Mouse (Mus musculus) gastrocnemius, adult 2 months (tissue): ENCODE results near the gene Pitpnm2. TPM values are rescaled to one million over a fixed set of nuclear protein-coding genes. Genes with fewer than 3 reads are reported as not detected.
A peak's percentile ranks its signal among the peaks of the same experiment; 100 is the strongest.
"Not testable (repeated sequence)": the region's sequence is repeated elsewhere in the genome, so short reads cannot be mapped to it uniquely, and the experiment has no call there.

Source experiments
- DNase-seq: peaks from one replicate; pipeline ENCODE4 v3.0.0; 2022
- H3K27ac ChIP-seq: fragments of 200-600 bp; 2 replicates; pipeline ENCODE4 v1.8.1; 2022; ENCODE audit warnings: mild to moderate bottlenecking
- H3K4me3 ChIP-seq: fragments of 200-600 bp; 2 replicates; pipeline ENCODE4 v1.8.1; 2022; ENCODE audit warnings: mild to moderate bottlenecking, moderate library complexity
- CTCF ChIP-seq: fragments of 200-600 bp; IDR thresholded peaks from 2 replicates; pipeline ENCODE4 v1.8.1; 2022; ENCODE audit warnings: antibody characterized with exemption, mild to moderate bottlenecking, moderate library complexity
- intact Hi-C: fragments of 180-260 bp; cut with DNase I; formaldehyde crosslinking; loops from one replicate; pipeline ENCODE4 v1.15.1; 2025
- long read RNA-seq, 2 experiments: library from polyadenylated mRNA; stranded (forward); transcript quantifications; one replicate each; pipeline ENCODE4 v2.0.0; 2021
- total RNA-seq, 2 experiments: library from RNA; stranded (reverse); gene quantifications; 2 replicates each; pipeline ENCODE4 v1.2.3; 2021

Pitpnm2 gene
- 10 to 100 TPM; 18.1 to 28.4 TPM for total RNA-seq
- long read RNA-seq, experiment 1, full-length matches to known transcripts: 2 of 13 reads
- long read RNA-seq, experiment 1, partial matches to known transcripts: 2 of 13 reads
- long read RNA-seq, experiment 1, other reads (novel, unspliced or antisense): 9 of 13 reads
- long read RNA-seq, experiment 2, partial matches to known transcripts: 2 of 8 reads
- long read RNA-seq, experiment 2, other reads (novel, unspliced or antisense): 6 of 8 reads

- peak; percentile 80 for DNase-seq
- intact Hi-C loops: loop anchor here (2.0 to 5.0 kb wide), 3 partner anchors 43 to 133 kb away; partner anchors contain the start of gene Arl6ip4
Measured at GRCm38 (mm10) chr5:124249614-124250591, at the start of gene Pitpnm2. Pitpnm2 (minus strand) TSS chr5:124249760.

GRCm38 (mm10) chr5:124299307-124299706, 49.7 kb upstream of the Pitpnm2 start:
- TF ChIP-seq CTCF: peak; percentile 67
- intact Hi-C loops: loop anchor here (5.0 kb wide), 1 partner anchor 137 kb away; no protein-coding TSS in a partner anchor
- not testable (repeated sequence) for H3K27ac ChIP-seq, H3K4me3 ChIP-seq, DNase-seq

More at GRCm38 (mm10) chr5:124249614-124250591, at the start of gene Pitpnm2:
- TF ChIP-seq CTCF: peak; percentile 28
- Histone ChIP-seq H3K4me3 (peak within 1 kb of the TSS; percentile 84), H3K27ac (peak within 1 kb of the TSS; percentile 92)

GRCm38 (mm10) chr5:124296475-124296874, 46.9 kb upstream of the Pitpnm2 start:
- no peak overlapping the region for H3K27ac ChIP-seq
- TF ChIP-seq CTCF: no peak
- intact Hi-C loops: loop anchor here (5.0 kb wide), 1 partner anchor 134 kb away; no protein-coding TSS in a partner anchor
- DNase-seq: no peak
- H3K4me3 ChIP-seq: no peak overlapping the region

GRCm38 (mm10) chr5:124293967-124294366, 44.4 kb upstream of the Pitpnm2 start:
- no peak for TF ChIP-seq CTCF
- H3K4me3 ChIP-seq: no peak overlapping the region
- no peak for DNase-seq
- intact Hi-C loops: no loop called here
- H3K27ac ChIP-seq: no peak overlapping the region

- no peak for DNase-seq
- no peak overlapping the region for H3K4me3 ChIP-seq
- H3K27ac ChIP-seq: no peak overlapping the region
- intact Hi-C loops: no loop called here
- TF ChIP-seq CTCF: no peak
Measured at GRCm38 (mm10) chr5:124290216-124290615, 40.7 kb upstream of the Pitpnm2 start.

- Histone ChIP-seq H3K27ac (no peak overlapping the region), H3K4me3 (no peak overlapping the region)
- intact Hi-C loops: no loop called here
- TF ChIP-seq CTCF: no peak
- DNase-seq: no peak
Measured at GRCm38 (mm10) chr5:124287616-124288247, 38.2 kb upstream of the Pitpnm2 start.

- TF ChIP-seq CTCF: peak; percentile 43
- no peak for DNase-seq
Measured at GRCm38 (mm10) chr5:124284330-124284729, 34.8 kb upstream of the Pitpnm2 start.

GRCm38 (mm10) chr5:124282854-124283253, 33.3 kb upstream of the Pitpnm2 start:
- no peak overlapping the region for H3K27ac ChIP-seq
- intact Hi-C loops: no loop called here
- no peak for TF ChIP-seq CTCF

More at GRCm38 (mm10) chr5:124284330-124284729, 34.8 kb upstream of the Pitpnm2 start:
- Histone ChIP-seq H3K4me3 (no peak overlapping the region), H3K27ac (no peak overlapping the region)
- intact Hi-C loops: no loop called here

GRCm38 (mm10) chr5:124270226-124270625, 20.7 kb upstream of the Pitpnm2 start:
- H3K4me3 ChIP-seq: no peak overlapping the region
- DNase-seq: no peak
- no peak overlapping the region for H3K27ac ChIP-seq
- intact Hi-C loops: no loop called here
- no peak for TF ChIP-seq CTCF

More at GRCm38 (mm10) chr5:124282854-124283253, 33.3 kb upstream of the Pitpnm2 start:
- no peak for DNase-seq
- no peak overlapping the region for H3K4me3 ChIP-seq

- Histone ChIP-seq H3K27ac (no peak overlapping the region), H3K4me3 (no peak overlapping the region)
- TF ChIP-seq CTCF: no peak
- intact Hi-C loops: no loop called here
- DNase-seq: no peak
Measured at GRCm38 (mm10) chr5:124269661-124270060, 20.1 kb upstream of the Pitpnm2 start.

- Histone ChIP-seq H3K27ac (no peak overlapping the region), H3K4me3 (no peak overlapping the region)
- no peak for DNase-seq
- intact Hi-C loops: no loop called here
- TF ChIP-seq CTCF: no peak
Measured at GRCm38 (mm10) chr5:124267652-124268051, 18.1 kb upstream of the Pitpnm2 start.

GRCm38 (mm10) chr5:124266821-124267220, 17.3 kb upstream of the Pitpnm2 start:
- H3K27ac ChIP-seq: no peak overlapping the region
- no peak overlapping the region for H3K4me3 ChIP-seq
- intact Hi-C loops: no loop called here
- no peak for DNase-seq
- TF ChIP-seq CTCF: no peak
